Comparison of ENCODE assay signal across 27 mouse cellular contexts in the genomic region with DNA sequence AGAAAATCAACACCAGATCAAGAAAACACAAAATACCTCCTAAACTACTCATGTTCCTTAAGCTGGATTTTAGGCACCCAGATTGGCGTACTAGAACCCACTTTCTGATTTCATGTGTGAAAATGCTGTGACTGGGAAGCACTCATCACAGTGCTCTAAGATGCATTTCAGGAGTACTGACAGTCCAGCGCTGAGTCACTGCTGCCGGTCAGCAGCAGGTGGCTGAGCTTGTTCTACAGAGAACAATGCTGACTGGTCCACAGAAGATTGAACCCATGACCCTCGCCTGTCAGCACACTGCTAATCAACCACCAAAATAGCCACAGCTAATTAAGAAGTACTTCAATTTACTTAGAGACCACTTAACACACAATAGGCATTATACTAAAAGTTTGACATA. TPM values are rescaled to one million over a fixed set of nuclear protein-coding genes. Genes with fewer than 3 reads are reported as not detected.
A peak's percentile ranks its signal among the peaks of the same experiment; 100 is the strongest.
DNase-seq lines count a peak whose midpoint lies in the region; ATAC-seq and TF ChIP-seq lines count a peak whose summit lies in the region.
"Had no signal": no experiment of that assay in that cellular context is flagged by ENCODE, and none has a peak within 500 bp of the region (broad histone marks: within the 10 kb centered on the region; RNA-seq: fewer than 3 reads in every experiment).

No protein-coding gene starts in this region.

- no peak for DNase-seq in forebrain, embryonic 11.5 days (ENCODE audit: low spot score)
- no peak for DNase-seq in forebrain, embryonic 14.5 days (ENCODE audit: low spot score)
- no peak for DNase-seq in ES-E14 (ENCODE audit: low read depth, low spot score)
- peak; percentile 16 for DNase-seq in brain, adult 2 months (ENCODE audit: low read depth, low spot score)
- DNase-seq in retina, postnatal 1 day: peak; percentile 51
- DNase-seq in thymus, adult 2 months: no peak
- no peak for DNase-seq in lung, adult 18-20 months
- DNase-seq: adrenal gland, adult 8-10 months; adrenal gland, postnatal 25 days; B cell, adult 2 months; cerebellum, adult 18-20 months; cerebellum, adult 9-10 months; cerebellum, postnatal 14 days; forebrain, postnatal 0 days; gastrocnemius, postnatal 25 days; heart, adult 2 months; heart, postnatal 4 days had no signal

- no peak overlapping the region for H3K27ac ChIP-seq in forebrain, embryonic 11.5 days (ENCODE audit: low read depth, low read length)
- no peak overlapping the region for H3K27ac ChIP-seq in forebrain, embryonic 14.5 days (ENCODE audit: low read depth, low read length)
- H3K27ac ChIP-seq in ES-E14 (ENCODE audit: insufficient read depth, low read depth, low read length, poor library complexity, severe bottlenecking): no peak overlapping the region
- no peak overlapping the region for H3K27ac ChIP-seq in thymus, adult 2 months (ENCODE audit: control insufficient read depth, insufficient read depth, low read length)
- H3K27ac ChIP-seq: embryonic facial prominence, embryonic 12.5 days; forebrain, embryonic 13.5 days; heart, adult 2 months; hindbrain, embryonic 14.5 days; hindbrain, postnatal 0 days had no signal

- 0 out of 2 replicates have a peak, but pooled peaks have one; percentile 37 for ATAC-seq in forebrain, embryonic 11.5 days (replicated peaks; ENCODE audit: low FRiP score)
- ATAC-seq in forebrain, embryonic 14.5 days: no peak
- ATAC-seq: activated CD4-positive, CD25-positive, alpha-beta regulatory T cell, adult 4 months; forebrain, embryonic 13.5 days; forebrain, postnatal 0 days; hindbrain, postnatal 0 days; inflammation-experienced regulatory T-cells, adult 6 months; intestine, embryonic 16.5 days had no signal

- H3K9ac ChIP-seq in forebrain, embryonic 11.5 days (ENCODE audit: low read length): no peak overlapping the region
- no peak overlapping the region for H3K9ac ChIP-seq in forebrain, embryonic 14.5 days (ENCODE audit: low read length)
- H3K9ac ChIP-seq in ES-E14 (ENCODE audit: insufficient read depth, low read depth, low read length, poor library complexity, severe bottlenecking): no peak overlapping the region
- H3K9ac ChIP-seq: embryonic facial prominence, embryonic 12.5 days; forebrain, embryonic 13.5 days; forebrain, postnatal 0 days; hindbrain, embryonic 14.5 days had no signal

- no peak overlapping the region for H3K4me3 ChIP-seq in forebrain, embryonic 11.5 days (ENCODE audit: low read depth, low read length)
- no peak overlapping the region for H3K4me3 ChIP-seq in forebrain, embryonic 14.5 days (ENCODE audit: low read depth, low read length)
- H3K4me3 ChIP-seq in ES-E14 (ENCODE audit: insufficient read depth in 1 of 2, low read depth in 1 of 2, low read length in 2 of 2, poor library complexity in 1 of 2, severe bottlenecking in 1 of 2): no peak overlapping the region
- no peak overlapping the region for H3K4me3 ChIP-seq in thymus, adult 2 months (ENCODE audit: control insufficient read depth, insufficient read depth, low read length)
- H3K4me3 ChIP-seq: embryonic facial prominence, embryonic 12.5 days; erythroblast, embryonic 14.5 days; forebrain, embryonic 13.5 days; heart, adult 2 months had no signal

- peaks cover 8% of the 10 kb centered on the region; the same call in 1 of the 2 replicates for H3K4me1 ChIP-seq in forebrain, embryonic 11.5 days (replicated peaks; ENCODE audit: control insufficient read depth, insufficient read depth, low read length)
- peaks cover 10% of the 10 kb centered on the region; the same call in 1 of the 2 replicates for H3K4me1 ChIP-seq in forebrain, embryonic 14.5 days (ENCODE audit: control insufficient read depth, insufficient read depth, low read length)
- peaks cover 0 to 2% of the 10 kb centered on the region in 2 experiments; a peak in 1 of 4 replicates for H3K4me1 ChIP-seq in ES-E14 (ENCODE audit: control insufficient read depth in 2 of 2, insufficient read depth in 2 of 2, low read length in 2 of 2, poor library complexity in 1 of 2)
- H3K4me1 ChIP-seq in thymus, adult 2 months (replicated peaks; ENCODE audit: control insufficient read depth, insufficient read depth, low read length): peaks cover 4% of the 10 kb centered on the region

- in situ Hi-C loops in ES-E14 (cut with MboI; ENCODE audit: low sequenced_read_pairs in 2 of 2, unreplicated experiment in 2 of 2): no loop called here

- H3K27me3 ChIP-seq in forebrain, embryonic 11.5 days (ENCODE audit: control insufficient read depth, insufficient read depth, low read length): no peaks in the 10 kb centered on the region
- H3K27me3 ChIP-seq in forebrain, embryonic 14.5 days (replicated peaks; ENCODE audit: control insufficient read depth, insufficient read depth, low read length): no peaks in the 10 kb centered on the region
- no peaks in the 10 kb centered on the region for H3K27me3 ChIP-seq in thymus, adult 2 months (ENCODE audit: control insufficient read depth, insufficient read depth, low read length)
- H3K27me3 ChIP-seq: CH12.LX; embryonic facial prominence, embryonic 12.5 days; forebrain, embryonic 13.5 days had no signal

- H3K9me3 ChIP-seq in forebrain, embryonic 11.5 days (ENCODE audit: control insufficient read depth, low read length): no peaks in the 10 kb centered on the region
- H3K9me3 ChIP-seq in forebrain, embryonic 14.5 days (replicated peaks; ENCODE audit: control insufficient read depth, low read length): no peaks in the 10 kb centered on the region
- no peaks in the 10 kb centered on the region for H3K9me3 ChIP-seq in ES-E14 (ENCODE audit: control insufficient read depth, insufficient read depth, low read depth, low read length)
- H3K9me3 ChIP-seq: embryonic facial prominence, embryonic 12.5 days; forebrain, embryonic 13.5 days had no signal

- TF ChIP-seq CTCF in thymus, adult 2 months (IDR thresholded peaks at IDR 0.05; ENCODE audit: borderline replicate concordance, control insufficient read depth, extremely low read depth, insufficient read depth, low read length, poor library complexity): no peak

- 38% methylated on average over 4 of the region's 4 CpGs for WGBS in forebrain, embryonic 11.5 days
- 39% methylated on average over 4 of the region's 4 CpGs for WGBS in forebrain, embryonic 14.5 days
- WGBS in thymus, adult 2 months: 95% methylated on average over 4 of the region's 4 CpGs

- H3K4me2 ChIP-seq in forebrain, embryonic 11.5 days (ENCODE audit: low read depth, low read length, severe bottlenecking): no peak overlapping the region
- H3K4me2 ChIP-seq in forebrain, embryonic 14.5 days (ENCODE audit: low read length): no peak overlapping the region
- H3K4me2 ChIP-seq: embryonic facial prominence, embryonic 12.5 days; forebrain, embryonic 13.5 days; heart, embryonic 11.5 days; hindbrain, embryonic 14.5 days had no signal

- no peak for TF ChIP-seq POLR2A in thymus, adult 2 months (IDR thresholded peaks at IDR 0.05; ENCODE audit: control insufficient read depth, extremely low read depth, insufficient read depth, low read length, poor library complexity)

- no peaks in the 10 kb centered on the region for H3K36me3 ChIP-seq in forebrain, embryonic 11.5 days (ENCODE audit: control insufficient read depth, insufficient read depth, low read length)
- H3K36me3 ChIP-seq in forebrain, embryonic 14.5 days (ENCODE audit: control insufficient read depth, insufficient read depth, low read length): peaks cover 11% of the 10 kb centered on the region
- H3K36me3 ChIP-seq in ES-E14 (ENCODE audit: control insufficient read depth, insufficient read depth, low read length, poor library complexity, severe bottlenecking): no peaks in the 10 kb centered on the region
- H3K36me3 ChIP-seq in thymus, adult 2 months (ENCODE audit: control insufficient read depth, insufficient read depth, low read length): 0 out of 2 replicates have a peak, but pooled peaks cover 5% of the 10 kb centered on the region

TF ChIP-seq in ES-E14, 5 proteins besides CTCF, POLR2A, EP300 and RAD21:
- TF ChIP-seq CHD2 (IDR thresholded peaks at IDR 0.05; ENCODE audit: low read depth, low read length) (no peak), ZC3H11A (IDR thresholded peaks at IDR 0.05; ENCODE audit: borderline replicate concordance, low read depth, low read length) (no peak), MAFK (IDR thresholded peaks at IDR 0.05; ENCODE audit: insufficient read depth, low read depth, low read length) (0 out of 2 replicates have a peak, but pooled peaks have one; percentile 4), HCFC1 (IDR thresholded peaks at IDR 0.05; ENCODE audit: borderline replicate concordance, insufficient read depth, low read length) (no peak), ZNF384 (IDR thresholded peaks at IDR 0.05; ENCODE audit: low read depth, low read length) (no peak)
TF ChIP-seq in ES-E14: peak in this region for 1.

RNA-seq across cellular contexts. Expression of a gene that starts 5.2 kb away (rescaled TPM):
- polyA plus RNA-seq in forebrain, embryonic 11.5 days (2014; fragmentation: Nextera tagmentation; extraction: Ambion mirVana): 67.3 and 71.8 TPM in 2 replicates
- polyA plus RNA-seq in forebrain, embryonic 14.5 days (2014; fragmentation: Nextera tagmentation; extraction: Ambion mirVana): 88.5 and 98.3 TPM in 2 replicates
- total RNA-seq in ES-E14 (2012; rRNA removed): 12.3 and 20.3 TPM in 2 replicates
- polyA plus RNA-seq in thymus, adult 2 months (2012; rRNA removed): 5.6 and 6.6 TPM in 2 replicates

Comparison
In these comparisons a context has a peak if more than half of its experiments do, and no peak if none do; other contexts are left out.
1. DNase-seq: peak in brain, adult 2 months (single experiment) and retina, postnatal 1 day (single experiment); none in forebrain, embryonic 11.5 days (single experiment), forebrain, embryonic 14.5 days (single experiment), ES-E14 (single experiment), thymus, adult 2 months (single experiment) and lung, adult 18-20 months (0 of 2).